Mouse (Mus musculus): ENCODE measurements around the gene Slc39a11. TPM values are rescaled to one million over a fixed set of nuclear protein-coding genes. Genes with fewer than 3 reads are reported as not detected.

The Slc39a11 gene
- polyA plus RNA-seq, 2 experiments: 5.1 to 10.2 TPM

- 60% methylated on average over 4 of the region's 4 CpGs for WGBS (ENCODE audit: insufficient replicate concordance)
- Histone ChIP-seq H3K4me1 (replicated peaks; ENCODE audit: control insufficient read depth in 2 of 2, insufficient read depth in 2 of 2, low read length in 1 of 2) (no peaks in the 10 kb centered on the region), H3K4me2 (ENCODE audit: low read depth) (no peak overlapping the region), H3K9ac (replicated peaks) (no peak overlapping the region), H3K9me3 (ENCODE audit: control insufficient read depth, low read length) (no peaks in the 10 kb centered on the region), H3K27me3 (ENCODE audit: control insufficient read depth, insufficient read depth, low read length) (no peaks in the 10 kb centered on the region), H3K36me3 (replicated peaks; ENCODE audit: control insufficient read depth, insufficient read depth, low read depth) (no peaks in the 10 kb centered on the region), H3K27ac (no peak overlapping the region), H3K4me3 (ENCODE audit: insufficient read depth in 1 of 2, low read depth in 2 of 2, low read length in 2 of 2) (no peak overlapping the region)
- no peak for DNase-seq (ENCODE audit: low read depth in 3 of 3, low spot score in 3 of 3)
- ATAC-seq (ENCODE audit: insufficient read depth): no peak
- TF ChIP-seq EP300 (IDR thresholded peaks at IDR 0.05; ENCODE audit: low read depth) (no peak), CTCF (IDR thresholded peaks at IDR 0.05; ENCODE audit: low read depth) (no peak)
Measured at GRCm38 (mm10) chr11:113261421-113261820, 388.5 kb downstream of the Slc39a11 start.

GRCm38 (mm10) chr11:113259712-113260382 lies 390.0 kb downstream of the Slc39a11 start:
- H3K4me1 ChIP-seq (replicated peaks; ENCODE audit: control insufficient read depth in 2 of 2, insufficient read depth in 2 of 2, low read length in 1 of 2): no peaks in the 10 kb centered on the region
- WGBS (ENCODE audit: insufficient replicate concordance): 67% methylated on average over 14 of the region's 14 CpGs
- DNase-seq (ENCODE audit: low read depth in 3 of 3, low spot score in 3 of 3): no peak
- TF ChIP-seq EP300 (IDR thresholded peaks at IDR 0.05; ENCODE audit: low read depth): no peak
- TF ChIP-seq CTCF (IDR thresholded peaks at IDR 0.05; ENCODE audit: low read depth): no peak
- no peak overlapping the region for H3K27ac ChIP-seq
- no peak overlapping the region for H3K4me3 ChIP-seq (ENCODE audit: insufficient read depth in 1 of 2, low read depth in 2 of 2, low read length in 2 of 2)
- ATAC-seq (ENCODE audit: insufficient read depth): no peak
- no peaks in the 10 kb centered on the region for H3K27me3 ChIP-seq (ENCODE audit: control insufficient read depth, insufficient read depth, low read length)
- H3K9me3 ChIP-seq (ENCODE audit: control insufficient read depth, low read length): no peaks in the 10 kb centered on the region
- H3K4me2 ChIP-seq (ENCODE audit: low read depth): no peak overlapping the region
- no peaks in the 10 kb centered on the region for H3K36me3 ChIP-seq (replicated peaks; ENCODE audit: control insufficient read depth, insufficient read depth, low read depth)
- H3K9ac ChIP-seq (replicated peaks): no peak overlapping the region

- Histone ChIP-seq H3K4me3 (ENCODE audit: insufficient read depth in 1 of 2, low read depth in 2 of 2, low read length in 2 of 2) (no peak overlapping the region), H3K4me1 (replicated peaks; ENCODE audit: control insufficient read depth in 2 of 2, insufficient read depth in 2 of 2, low read length in 1 of 2) (no peaks in the 10 kb centered on the region), H3K9me3 (ENCODE audit: control insufficient read depth, low read length) (no peaks in the 10 kb centered on the region), H3K27ac (no peak overlapping the region), H3K4me2 (ENCODE audit: low read depth) (no peak overlapping the region), H3K27me3 (ENCODE audit: control insufficient read depth, insufficient read depth, low read length) (no peaks in the 10 kb centered on the region), H3K9ac (replicated peaks) (no peak overlapping the region), H3K36me3 (replicated peaks; ENCODE audit: control insufficient read depth, insufficient read depth, low read depth) (no peaks in the 10 kb centered on the region)
- 65% methylated on average over 6 of the region's 6 CpGs for WGBS (ENCODE audit: insufficient replicate concordance)
- no peak for ATAC-seq (ENCODE audit: insufficient read depth)
- TF ChIP-seq CTCF (IDR thresholded peaks at IDR 0.05; ENCODE audit: low read depth) (no peak), EP300 (IDR thresholded peaks at IDR 0.05; ENCODE audit: low read depth) (no peak)
- DNase-seq (ENCODE audit: low read depth in 3 of 3, low spot score in 3 of 3): no peak
Measured at GRCm38 (mm10) chr11:113258016-113258415, 391.9 kb downstream of the Slc39a11 start.

- no peak for DNase-seq (ENCODE audit: low read depth in 3 of 3, low spot score in 3 of 3)
- H3K27ac ChIP-seq: no peak overlapping the region
- H3K4me3 ChIP-seq (ENCODE audit: insufficient read depth in 1 of 2, low read depth in 2 of 2, low read length in 2 of 2): no peak overlapping the region
- H3K4me1 ChIP-seq (replicated peaks; ENCODE audit: control insufficient read depth in 2 of 2, insufficient read depth in 2 of 2, low read length in 1 of 2): no peaks in the 10 kb centered on the region
- no peak overlapping the region for H3K9ac ChIP-seq (replicated peaks)
- TF ChIP-seq CTCF (IDR thresholded peaks at IDR 0.05; ENCODE audit: low read depth) (no peak), EP300 (IDR thresholded peaks at IDR 0.05; ENCODE audit: low read depth) (no peak)
- 64% methylated on average over 6 of the region's 6 CpGs for WGBS (ENCODE audit: insufficient replicate concordance)
- H3K4me2 ChIP-seq (ENCODE audit: low read depth): no peak overlapping the region
- H3K36me3 ChIP-seq (replicated peaks; ENCODE audit: control insufficient read depth, insufficient read depth, low read depth): no peaks in the 10 kb centered on the region
- no peaks in the 10 kb centered on the region for H3K9me3 ChIP-seq (ENCODE audit: control insufficient read depth, low read length)
- ATAC-seq (ENCODE audit: insufficient read depth): no peak
- no peaks in the 10 kb centered on the region for H3K27me3 ChIP-seq (ENCODE audit: control insufficient read depth, insufficient read depth, low read length)
Measured at GRCm38 (mm10) chr11:113254653-113255052, 395.2 kb downstream of the Slc39a11 start.

- no peak overlapping the region for H3K27ac ChIP-seq
- no peak overlapping the region for H3K4me3 ChIP-seq (ENCODE audit: insufficient read depth in 1 of 2, low read depth in 2 of 2, low read length in 2 of 2)
- no peaks in the 10 kb centered on the region for H3K27me3 ChIP-seq (ENCODE audit: control insufficient read depth, insufficient read depth, low read length)
- 46% methylated on average over 4 of the region's 4 CpGs for WGBS (ENCODE audit: insufficient replicate concordance)
- DNase-seq (ENCODE audit: low read depth in 3 of 3, low spot score in 3 of 3) (no peak), ATAC-seq (ENCODE audit: insufficient read depth) (no peak)
- no peak overlapping the region for H3K9ac ChIP-seq (replicated peaks)
- H3K9me3 ChIP-seq (ENCODE audit: control insufficient read depth, low read length): no peaks in the 10 kb centered on the region
- H3K36me3 ChIP-seq (replicated peaks; ENCODE audit: control insufficient read depth, insufficient read depth, low read depth): no peaks in the 10 kb centered on the region
- no peaks in the 10 kb centered on the region for H3K4me1 ChIP-seq (replicated peaks; ENCODE audit: control insufficient read depth in 2 of 2, insufficient read depth in 2 of 2, low read length in 1 of 2)
- H3K4me2 ChIP-seq (ENCODE audit: low read depth): no peak overlapping the region
- TF ChIP-seq CTCF (IDR thresholded peaks at IDR 0.05; ENCODE audit: low read depth): no peak
- TF ChIP-seq EP300 (IDR thresholded peaks at IDR 0.05; ENCODE audit: low read depth): no peak
Measured at GRCm38 (mm10) chr11:113253169-113253568, 396.7 kb downstream of the Slc39a11 start.
